Mouse (Mus musculus) brown adipose tissue, adult 24 weeks (tissue): ENCODE measurements at regions not wholly inside any gene's neighbourhood (a gene's known extent, or its start where the extent isn't known, plus 50 kb on each side); places are given as distances from the start of the nearest gene placed in this dataset.
A peak's percentile ranks its signal among the peaks of the same experiment; 100 is the strongest.

Source experiments
- H3K27ac ChIP-seq: fragments of 200-500 bp; replicated peaks from 2 replicates; pipeline ENCODE4 v1.5.1; 2012; ENCODE audit warnings: low read depth, mild to moderate bottlenecking, low read length
- H3K4me1 ChIP-seq: fragments of 200-500 bp; 2 replicates; pipeline ENCODE4 v1.6.1; 2012; ENCODE audit warnings: low read length, mixed read lengths; ENCODE audit not compliant: control insufficient read depth, insufficient read depth, insufficient read length
- H3K4me3 ChIP-seq: fragments of 200-500 bp; 2 replicates; pipeline ENCODE4 v1.5.1; 2012; ENCODE audit warnings: low read depth, mild to moderate bottlenecking, low read length, moderate library complexity; ENCODE audit not compliant: insufficient read depth

DNA sequence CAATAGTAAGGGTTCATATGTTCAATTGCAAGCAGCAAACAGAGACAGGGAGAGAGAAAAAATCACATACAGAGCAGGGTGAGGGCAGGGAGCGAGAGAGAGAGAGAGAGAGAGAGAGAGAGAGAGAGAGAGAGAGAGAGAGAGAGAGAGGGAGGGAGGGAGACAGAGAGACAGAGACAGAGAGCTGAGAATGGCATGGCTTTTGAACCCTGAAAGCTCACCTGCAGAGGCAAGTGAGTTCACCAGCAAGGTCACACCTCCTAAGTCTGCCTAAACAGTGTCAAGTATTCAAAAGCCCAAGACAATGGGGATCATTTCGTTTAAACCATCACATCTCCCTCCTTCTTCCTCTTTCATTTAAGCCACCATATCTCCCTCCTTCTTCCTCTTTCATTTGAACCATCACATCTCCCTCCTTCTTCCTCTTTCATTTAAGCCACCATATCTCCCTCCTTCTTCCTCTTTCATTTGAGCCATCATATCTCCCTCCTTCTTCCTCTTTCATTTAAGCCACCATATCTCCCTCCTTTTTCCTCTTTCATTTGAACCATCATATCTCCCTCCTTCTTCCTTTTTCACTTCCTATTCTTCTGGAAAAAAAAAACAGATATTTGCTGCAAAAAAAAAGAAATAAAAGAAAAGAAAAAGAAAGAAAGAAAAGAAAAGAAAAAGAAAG, 116.7 kb upstream of the Meis1 start:
- Histone ChIP-seq H3K27ac (no peak overlapping the region), H3K4me3 (no peak overlapping the region), H3K4me1 (no peaks in the 10 kb centered on the region)

DNA sequence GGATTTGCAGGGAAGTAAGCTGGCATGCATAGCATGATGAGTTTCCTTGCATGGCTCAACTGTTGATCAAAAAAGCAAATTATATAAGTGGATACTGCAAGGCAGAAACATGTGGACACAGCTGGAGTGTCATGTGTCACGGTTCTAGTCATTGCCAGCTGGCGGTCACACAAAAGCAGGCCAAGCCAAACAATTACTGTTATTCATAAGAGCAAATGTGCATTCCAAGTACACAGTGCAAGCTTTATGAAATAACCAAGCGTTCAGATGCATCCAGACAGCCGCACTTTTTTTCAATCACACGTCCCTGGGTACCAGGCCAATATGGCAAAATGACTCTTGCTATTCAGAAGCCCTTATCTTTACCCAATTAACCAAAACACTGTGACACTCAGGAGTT, 119.6 kb upstream of the Meis1 start:
- no peak overlapping the region for H3K27ac ChIP-seq
- no peak overlapping the region for H3K4me3 ChIP-seq
- 0 out of 2 replicates have a peak, but pooled peaks cover 2% of the 10 kb centered on the region for H3K4me1 ChIP-seq

DNA sequence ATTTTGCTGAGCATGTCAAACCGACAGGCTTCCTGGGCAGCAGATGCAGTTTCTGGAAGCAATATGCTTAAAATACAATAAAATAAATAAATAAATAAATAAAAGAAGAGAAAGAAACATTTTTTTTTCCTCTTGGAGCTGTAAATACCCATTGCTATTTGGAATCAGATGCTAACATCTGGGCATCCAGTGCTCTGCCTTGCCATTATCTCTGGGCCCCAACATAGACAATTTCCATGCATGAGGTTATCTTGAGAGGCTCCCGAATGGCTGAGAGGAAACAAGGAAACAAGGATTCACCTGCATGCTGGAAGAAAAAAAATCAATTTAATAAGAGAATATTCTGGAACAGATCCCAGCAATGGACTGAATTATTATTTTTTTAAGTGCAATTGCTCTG, 120.0 kb upstream of the Meis1 start:
- Histone ChIP-seq H3K4me3 (no peak overlapping the region), H3K27ac (no peak overlapping the region), H3K4me1 (0 out of 2 replicates have a peak, but pooled peaks cover 2% of the 10 kb centered on the region)

DNA sequence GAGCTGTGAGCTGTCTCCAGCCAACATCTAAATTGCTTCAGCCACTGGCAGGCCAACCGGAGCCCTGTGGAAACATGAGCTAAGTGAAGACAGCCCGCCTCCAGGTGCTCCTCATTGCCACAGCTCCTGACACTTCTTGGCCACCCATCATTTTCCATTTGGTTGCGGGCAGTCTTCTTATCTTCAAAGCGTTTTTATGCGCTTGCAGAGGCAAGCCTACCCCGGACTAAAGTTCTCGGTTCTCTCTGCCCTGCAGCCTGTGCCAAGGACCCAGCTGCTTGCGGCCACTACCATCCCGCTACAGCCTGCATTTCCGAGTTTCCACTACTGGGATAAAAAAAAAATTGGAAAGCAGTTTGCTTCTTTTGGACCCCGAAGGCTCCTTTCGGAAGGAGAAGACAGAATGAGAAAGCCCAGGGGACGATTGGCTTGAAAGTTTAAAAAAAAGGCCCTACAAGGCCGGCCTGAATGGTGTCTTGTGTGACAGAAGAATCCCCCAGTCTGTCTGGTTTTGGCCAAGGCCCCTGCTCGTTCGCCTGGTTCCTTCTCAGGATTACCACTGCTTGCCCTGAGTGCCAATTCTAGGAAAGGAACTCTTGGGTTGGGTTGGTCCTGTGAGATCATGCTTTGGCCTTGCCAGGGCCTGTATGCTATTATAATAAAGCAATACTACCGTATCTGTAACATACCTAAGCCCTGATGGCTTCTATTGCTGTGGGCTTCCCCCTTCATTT, 124.6 kb upstream of the Meis1 start:
- H3K4me3 ChIP-seq = no peak overlapping the region

DNA sequence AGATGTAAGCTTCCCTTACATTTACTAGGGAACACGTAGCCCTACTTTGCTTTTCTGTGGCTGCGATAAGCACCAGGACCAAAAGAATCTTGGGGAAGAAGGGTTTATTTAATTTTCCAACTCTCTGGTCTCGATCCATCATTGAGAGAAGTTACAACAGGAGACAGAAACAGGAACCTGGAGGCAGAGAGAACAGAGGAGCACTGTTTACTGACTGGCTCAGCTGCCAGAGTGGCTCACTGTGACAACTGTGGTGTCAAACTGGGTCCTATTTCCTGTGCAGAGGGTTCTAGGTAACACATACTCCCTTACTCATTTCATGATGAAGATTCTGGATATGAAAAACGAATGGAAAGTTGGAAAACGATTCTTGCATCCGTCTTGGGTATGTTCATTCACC, 125.7 kb upstream of the Meis1 start:
- no peak overlapping the region for H3K4me3 ChIP-seq
- 0 out of 2 replicates have a peak, but pooled peaks cover 2% of the 10 kb centered on the region for H3K4me1 ChIP-seq
- no peak overlapping the region for H3K27ac ChIP-seq

More for the DNA sequence above, 124.6 kb upstream of the Meis1 start:
- 0 out of 2 replicates have a peak, but pooled peaks cover 2% of the 10 kb centered on the region for H3K4me1 ChIP-seq
- H3K27ac ChIP-seq = no peak overlapping the region

DNA sequence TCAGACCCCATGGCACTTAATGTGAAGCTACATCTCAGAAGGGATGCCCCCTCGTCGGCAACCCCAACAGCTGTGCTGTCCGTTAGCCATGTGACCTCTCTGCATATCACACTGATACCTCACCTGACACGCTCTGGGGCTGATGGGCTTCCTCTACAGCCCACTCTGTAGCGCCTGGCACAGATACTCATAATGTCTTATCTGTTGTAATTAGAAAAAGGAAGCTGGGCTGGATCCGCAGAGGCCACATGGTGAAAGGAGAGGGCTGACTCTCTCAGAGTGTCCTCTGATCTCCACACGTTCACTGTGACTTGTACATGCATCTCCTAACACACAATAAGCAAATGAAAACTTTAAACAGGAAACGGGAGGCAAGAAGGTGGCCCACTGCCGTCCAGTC, 126.5 kb upstream of the Meis1 start:
- Histone ChIP-seq H3K27ac (no peak overlapping the region), H3K4me1 (0 out of 2 replicates have a peak, but pooled peaks cover 2% of the 10 kb centered on the region), H3K4me3 (no peak overlapping the region)

DNA sequence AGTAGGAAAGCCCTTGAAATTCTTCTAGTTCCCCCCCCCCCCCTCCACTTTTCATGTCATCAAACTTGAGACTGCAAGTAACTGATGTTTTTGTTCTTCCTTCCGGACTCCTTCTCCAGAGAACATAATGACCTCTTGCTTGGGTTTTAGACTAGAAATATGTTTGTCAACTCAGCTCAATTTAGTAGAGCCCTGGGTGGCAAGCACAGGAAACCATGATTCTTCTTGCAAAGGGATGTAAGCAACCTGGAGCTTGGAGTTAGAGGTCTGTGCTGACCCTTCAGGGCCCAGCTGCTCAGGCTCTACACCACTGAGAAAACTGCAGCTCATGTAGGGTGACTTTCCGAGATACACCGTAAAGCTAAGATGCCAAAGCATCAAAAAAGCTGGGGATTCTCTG, 127.2 kb upstream of the Meis1 start:
- Histone ChIP-seq H3K4me3 (no peak overlapping the region), H3K4me1 (0 out of 2 replicates have a peak, but pooled peaks cover 2% of the 10 kb centered on the region), H3K27ac (no peak overlapping the region)

DNA sequence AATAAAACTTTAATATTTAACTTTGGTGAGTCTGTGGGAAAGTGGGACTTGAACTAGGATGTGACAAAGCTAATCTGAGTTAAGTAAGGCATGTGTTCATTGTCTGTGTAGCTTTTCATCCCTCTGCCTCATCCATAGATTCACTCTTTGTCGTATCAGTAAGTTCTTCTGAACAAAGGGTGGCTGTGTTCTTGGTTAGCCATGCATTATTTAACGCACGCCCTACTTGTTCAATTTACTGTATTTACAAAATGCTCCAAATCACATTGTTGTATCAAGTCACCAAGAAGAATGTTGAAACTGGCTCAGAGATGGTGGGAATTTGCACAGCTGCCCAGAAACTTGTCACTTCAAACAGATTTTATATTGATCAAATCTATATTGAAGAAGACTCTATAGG, 132.2 kb upstream of the Meis1 start:
- Histone ChIP-seq H3K4me1 (no peaks in the 10 kb centered on the region), H3K4me3 (no peak overlapping the region), H3K27ac (no peak overlapping the region)

DNA sequence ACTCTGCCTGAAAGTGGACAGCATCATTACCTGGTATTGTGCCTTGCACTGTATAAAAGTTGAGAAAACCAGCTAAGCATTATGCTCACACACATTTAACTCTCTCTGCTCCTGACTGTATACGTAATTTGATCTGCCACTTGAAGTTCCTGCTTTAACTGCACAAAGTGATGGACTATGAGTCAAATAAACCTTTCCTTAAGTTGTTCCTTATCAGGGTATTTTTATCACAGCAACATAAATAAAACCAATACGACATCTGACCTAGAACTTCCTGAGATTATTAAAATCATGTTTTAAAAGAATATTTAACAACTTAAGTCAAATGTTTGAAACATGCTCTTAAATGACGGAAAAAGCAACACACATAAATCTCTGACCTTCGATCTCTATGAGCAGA, 134.9 kb upstream of the Meis1 start:
- Histone ChIP-seq H3K4me3 (no peak overlapping the region), H3K27ac (no peak overlapping the region), H3K4me1 (no peaks in the 10 kb centered on the region)

DNA sequence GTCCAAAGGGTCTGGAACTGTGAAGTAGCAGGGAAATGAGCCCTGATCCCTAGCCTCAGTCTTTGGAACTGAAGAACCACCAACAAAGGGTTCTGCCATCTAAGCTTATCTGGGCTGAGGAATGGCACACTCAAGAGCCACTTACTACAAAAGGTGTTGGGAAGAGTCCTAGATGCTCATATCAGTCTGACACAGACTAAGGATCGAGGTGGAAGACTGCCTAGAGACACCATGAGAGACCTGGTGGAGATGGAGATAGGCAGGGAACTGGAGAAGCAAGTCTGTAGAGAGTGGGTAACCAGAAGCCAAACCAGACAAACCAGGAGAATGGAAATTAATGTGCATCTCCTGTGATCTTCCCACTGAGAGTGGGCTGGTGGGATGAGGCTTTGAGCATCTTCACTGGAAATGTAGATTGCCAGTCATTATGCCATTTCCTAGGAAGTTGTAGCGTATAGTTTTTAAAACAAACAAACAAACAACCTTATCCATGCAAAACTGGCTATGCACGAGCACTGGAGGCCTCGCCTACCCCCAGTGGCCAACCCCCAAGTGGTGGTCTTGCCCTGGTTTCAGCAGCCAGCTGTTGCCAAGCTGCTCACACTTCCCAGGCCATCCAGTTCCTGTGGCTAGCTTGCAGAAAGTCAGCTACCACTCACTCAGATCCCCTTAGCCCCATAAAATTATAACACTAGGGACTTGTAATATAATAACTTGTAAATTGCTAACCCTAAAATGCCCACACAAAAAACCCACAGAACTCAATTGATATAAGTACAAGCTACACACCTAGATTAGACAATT, 136.2 kb upstream of the Meis1 start:
- H3K4me1 ChIP-seq = no peaks in the 10 kb centered on the region
- H3K4me3 ChIP-seq = no peak overlapping the region
- H3K27ac ChIP-seq = no peak overlapping the region

DNA sequence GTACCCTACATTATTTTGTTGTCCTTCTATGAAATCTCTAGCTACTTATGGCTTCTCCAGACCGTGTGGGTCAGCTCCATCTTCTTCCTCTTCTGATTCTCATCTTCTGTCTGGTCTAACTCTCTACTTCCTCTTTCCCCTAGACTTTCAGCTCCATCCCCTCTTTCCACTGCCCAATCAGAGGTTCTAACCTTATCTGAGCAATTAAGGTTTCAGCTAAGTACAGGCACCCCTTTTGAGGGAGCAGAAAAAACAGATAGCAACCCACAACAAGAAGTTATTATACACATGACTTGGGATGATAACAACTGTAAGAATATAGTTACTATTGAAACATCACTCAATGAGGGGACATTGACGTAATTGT, 136.8 kb upstream of the Meis1 start:
- H3K4me3 ChIP-seq = no peak overlapping the region
- no peaks in the 10 kb centered on the region for H3K4me1 ChIP-seq
- no peak overlapping the region for H3K27ac ChIP-seq

DNA sequence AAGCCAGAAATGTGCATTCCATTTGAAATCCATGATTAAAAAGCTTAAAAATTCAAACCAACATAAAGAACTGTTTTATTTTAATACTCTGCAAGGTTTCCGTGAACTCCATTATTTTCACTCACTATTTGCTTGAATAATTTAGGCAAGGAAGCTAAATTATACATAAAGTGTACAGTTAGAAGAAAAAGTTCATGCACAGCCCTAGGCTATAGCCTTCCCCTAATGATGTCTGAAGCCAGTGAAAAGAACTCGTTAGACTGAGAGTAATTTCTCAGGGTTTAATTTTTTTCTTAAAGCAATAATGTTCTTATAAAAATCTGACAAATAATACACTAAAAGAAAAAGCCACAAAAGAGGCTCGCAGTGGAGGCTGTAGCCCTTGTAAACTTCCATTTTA, 141.4 kb upstream of the Meis1 start:
- no peak overlapping the region for H3K27ac ChIP-seq
- H3K4me1 ChIP-seq = no peaks in the 10 kb centered on the region
- H3K4me3 ChIP-seq = no peak overlapping the region

DNA sequence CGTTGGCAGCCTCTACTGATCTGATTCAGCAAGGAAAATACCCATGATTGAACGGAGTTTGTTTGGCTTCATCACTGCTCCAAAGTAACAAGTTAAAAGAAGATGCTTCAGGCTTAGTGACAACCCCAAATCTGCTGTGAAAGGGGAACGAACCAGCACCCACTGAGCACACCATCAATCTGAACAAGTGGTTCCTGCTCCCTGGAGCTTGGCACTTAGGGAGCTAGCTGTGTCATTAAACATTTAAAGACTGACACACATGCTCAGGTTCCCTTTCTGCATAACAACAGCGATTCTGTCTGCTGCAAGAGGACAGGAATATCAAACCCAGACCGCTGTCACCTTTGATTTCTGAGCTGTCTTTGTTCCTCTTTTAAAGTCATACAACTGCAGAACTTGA, 141.9 kb upstream of the Meis1 start:
- no peaks in the 10 kb centered on the region for H3K4me1 ChIP-seq
- no peak overlapping the region for H3K27ac ChIP-seq
- no peak overlapping the region for H3K4me3 ChIP-seq

DNA sequence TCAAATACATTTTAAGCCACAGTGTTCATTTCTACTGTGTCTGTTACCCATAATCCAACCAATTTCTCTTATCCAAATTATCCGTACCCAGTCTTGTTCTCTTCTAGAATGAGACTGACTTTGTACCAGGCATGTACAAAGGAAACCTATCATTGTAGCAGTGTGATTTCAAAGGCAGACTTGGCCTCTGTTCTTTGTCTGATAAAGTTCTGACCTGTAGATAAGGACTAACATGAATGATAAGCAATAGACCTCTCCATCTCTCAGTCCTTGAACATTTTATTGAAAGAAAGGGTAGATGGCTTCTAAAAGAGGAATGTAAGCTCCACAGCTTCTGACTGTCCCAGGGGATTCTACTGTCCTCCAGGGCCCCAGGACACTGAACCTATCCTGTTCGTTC, 152.2 kb upstream of the Meis1 start:
- Histone ChIP-seq H3K27ac (peak overlapping the region; percentile 49), H3K4me1 (peaks cover 7% of the 10 kb centered on the region; the same call in 1 of the 2 replicates), H3K4me3 (no peak overlapping the region)

DNA sequence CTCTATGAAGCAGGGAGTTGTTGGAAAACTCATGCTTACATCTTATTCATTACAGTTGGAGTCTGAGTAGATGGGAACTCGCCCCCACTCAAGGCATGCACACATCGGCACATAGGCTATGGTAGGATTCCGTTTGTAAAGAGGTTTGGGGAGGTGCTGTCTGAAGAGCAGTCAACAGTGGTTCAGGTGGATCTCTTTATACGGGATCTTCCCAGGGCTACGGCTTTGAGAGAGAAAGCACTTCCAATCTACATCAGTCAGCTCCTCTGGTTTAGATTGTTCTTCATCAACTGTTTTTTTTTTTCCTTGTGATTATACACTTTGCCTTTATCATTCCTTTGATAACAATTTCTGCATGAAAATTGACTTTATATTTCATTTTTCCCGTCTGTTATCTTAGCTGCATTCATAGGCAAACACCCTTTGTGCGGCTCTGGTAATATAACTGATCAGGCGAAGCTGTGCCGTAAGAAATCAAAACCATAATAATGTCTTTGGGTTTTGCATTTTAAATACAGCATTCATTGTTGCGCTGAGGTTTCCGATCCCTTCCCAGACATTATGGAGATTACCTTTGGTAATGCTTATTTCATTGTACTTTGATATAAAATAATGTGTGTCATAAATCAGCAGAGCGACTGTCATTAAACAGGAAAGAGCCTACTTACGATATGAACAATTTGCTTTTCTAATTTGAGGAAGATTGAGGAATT, 155.7 kb upstream of the Meis1 start:
- Histone ChIP-seq H3K4me1 (peaks cover 7% of the 10 kb centered on the region; the same call in 1 of the 2 replicates), H3K27ac (no peak overlapping the region), H3K4me3 (no peak overlapping the region)
